Mouse (Mus musculus): ENCODE measurements at regions not wholly inside any gene's neighbourhood (a gene's known extent, or its start where the extent isn't known, plus 50 kb on each side); places are given as distances from the start of the nearest gene placed in this dataset.

DNA sequence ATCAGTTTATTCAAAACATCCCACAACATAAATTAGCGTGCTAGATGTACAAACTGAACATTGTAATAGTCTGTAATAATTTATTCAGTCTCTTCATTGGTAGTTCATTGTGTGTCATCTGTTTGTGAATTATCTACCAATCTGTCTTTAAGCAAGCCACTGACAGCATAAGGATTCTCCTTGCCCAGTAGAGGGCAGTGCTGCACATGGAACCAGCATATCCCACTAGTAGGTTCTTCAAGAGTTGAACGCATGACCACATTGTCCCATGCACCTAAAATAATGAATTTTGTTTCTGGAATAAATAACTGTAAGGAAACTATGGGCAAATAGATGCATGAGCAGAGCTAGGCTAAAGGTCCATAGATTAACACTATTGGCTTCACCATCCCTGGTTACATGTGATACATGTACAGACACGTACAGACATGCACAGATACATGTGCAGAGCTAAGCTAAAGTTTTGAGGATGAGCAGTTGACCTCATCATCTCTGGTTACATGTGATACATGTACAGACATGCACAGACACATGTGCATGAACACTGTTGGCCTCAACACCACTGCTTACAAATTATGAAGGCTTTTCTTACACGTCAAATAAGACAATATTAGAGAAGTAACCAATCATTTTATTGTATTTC is 143.0 kb upstream of the Ctnnd2 start:
- DNase-seq: peak; percentile 64

DNA sequence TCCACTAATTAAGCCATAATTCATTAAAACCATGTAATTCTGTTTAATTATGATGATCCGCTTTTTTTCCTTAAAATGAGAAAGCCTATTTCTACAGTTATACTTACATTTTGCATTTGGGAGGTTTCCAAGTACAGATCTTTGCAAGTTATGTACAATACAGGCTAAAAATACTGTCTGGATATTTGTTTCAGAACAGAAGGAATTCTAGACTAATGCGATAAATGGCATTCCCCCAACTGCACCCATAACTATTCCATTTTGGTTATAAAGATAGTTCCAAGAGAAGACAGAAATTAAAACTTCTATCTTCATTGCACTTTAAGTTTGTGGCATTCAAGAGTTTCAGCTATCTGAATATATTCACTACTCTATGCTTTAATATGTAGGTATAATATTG is 137.0 kb upstream of the Ctnnd2 start:
- DNase-seq: no peak

DNA sequence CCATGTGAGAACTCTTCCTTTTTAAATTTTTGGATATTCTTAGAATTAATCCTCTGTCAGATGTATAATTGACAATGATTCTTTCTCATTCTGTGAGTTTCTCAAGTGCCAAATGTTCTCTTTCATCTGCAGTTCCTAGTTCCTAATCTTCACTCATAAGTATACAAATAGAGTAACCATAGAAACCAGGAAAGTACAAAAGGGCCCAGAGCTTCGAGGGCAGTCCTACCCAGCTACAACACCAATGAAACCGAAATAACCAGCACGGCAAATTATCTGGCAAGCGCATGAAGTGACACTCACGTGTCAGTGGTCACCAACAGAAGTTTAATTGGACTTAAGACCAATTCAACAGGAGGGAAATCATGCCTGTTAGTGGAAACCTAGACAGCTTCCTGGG is 121.5 kb upstream of the Ctnnd2 start:
- no peak for DNase-seq

DNA sequence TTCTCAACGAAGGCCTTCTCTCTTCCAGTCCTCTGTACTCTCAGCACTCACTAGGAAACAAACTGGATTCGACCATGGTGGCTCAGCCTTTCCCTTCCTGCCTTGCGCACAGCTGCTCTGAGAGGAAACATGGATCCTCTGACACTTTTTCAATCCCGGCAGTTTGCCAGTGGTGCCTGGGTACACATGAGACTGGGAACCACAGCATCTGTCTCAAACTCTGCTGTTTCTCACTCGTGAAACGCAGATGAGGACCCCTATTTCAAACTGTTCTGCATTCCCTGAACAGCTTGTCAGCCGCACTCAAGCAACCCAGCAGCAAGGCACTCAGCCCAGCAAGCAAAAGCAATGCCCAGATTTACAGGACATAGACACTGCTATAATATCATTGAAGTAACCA is 112.6 kb upstream of the Ctnnd2 start:
- no peak for DNase-seq

DNA sequence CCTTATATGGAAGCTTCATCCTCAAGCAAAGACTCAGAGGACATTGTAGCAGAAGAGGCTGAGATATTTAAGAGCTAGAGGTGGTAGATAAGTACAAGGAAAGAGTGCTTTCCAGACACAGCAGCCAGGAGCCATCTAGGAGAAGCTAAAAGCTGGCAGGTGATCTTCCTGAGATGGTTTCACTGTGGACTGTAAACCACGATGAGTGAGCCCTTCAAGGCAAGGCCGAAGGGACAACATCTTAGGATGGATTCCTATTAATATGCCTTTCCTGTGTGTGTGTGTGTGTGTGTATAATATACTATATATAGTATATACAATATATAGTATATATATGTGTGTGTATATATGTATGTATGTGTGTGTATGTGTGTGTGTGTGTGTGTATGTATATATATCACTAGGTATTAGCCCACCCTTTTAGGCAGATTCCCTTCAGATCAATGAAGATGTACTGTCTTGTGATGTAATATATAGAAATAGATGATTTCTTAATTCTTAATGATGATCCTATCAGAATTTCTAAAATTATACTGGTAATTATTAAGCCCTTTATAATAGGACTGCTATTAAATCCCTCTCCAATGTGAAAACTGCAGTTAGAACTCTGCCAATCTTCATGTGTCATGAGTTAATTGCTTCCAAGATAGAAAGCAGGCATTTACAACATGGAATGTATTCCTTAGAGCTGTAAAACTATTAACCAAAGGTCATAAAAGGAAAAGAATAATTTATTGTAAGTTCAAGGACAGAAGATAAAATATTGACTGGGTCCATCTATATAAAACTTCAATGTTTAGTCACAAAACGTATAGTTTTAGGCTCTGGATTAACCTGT is 111.7 kb upstream of the Ctnnd2 start:
- no peak for DNase-seq

DNA sequence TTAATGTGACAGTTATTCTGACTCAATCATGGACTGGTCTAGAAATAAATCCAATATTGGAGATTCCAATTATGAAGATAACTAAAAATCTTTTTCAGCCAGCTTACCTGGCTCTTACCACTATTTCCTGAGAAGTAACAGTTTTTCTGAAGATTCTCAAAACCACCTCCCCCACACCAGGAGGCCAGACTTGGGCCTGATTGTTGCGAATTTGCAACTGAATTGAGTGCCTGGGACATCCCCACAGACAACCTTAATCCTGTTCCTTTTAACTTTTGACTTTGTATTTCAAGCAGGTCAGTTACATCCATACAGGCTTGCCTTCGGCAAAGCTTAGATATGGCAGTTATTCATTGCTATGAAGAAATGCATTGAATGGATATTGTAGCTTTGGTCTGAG is 100.7 kb upstream of the Ctnnd2 start:
- DNase-seq: no peak

DNA sequence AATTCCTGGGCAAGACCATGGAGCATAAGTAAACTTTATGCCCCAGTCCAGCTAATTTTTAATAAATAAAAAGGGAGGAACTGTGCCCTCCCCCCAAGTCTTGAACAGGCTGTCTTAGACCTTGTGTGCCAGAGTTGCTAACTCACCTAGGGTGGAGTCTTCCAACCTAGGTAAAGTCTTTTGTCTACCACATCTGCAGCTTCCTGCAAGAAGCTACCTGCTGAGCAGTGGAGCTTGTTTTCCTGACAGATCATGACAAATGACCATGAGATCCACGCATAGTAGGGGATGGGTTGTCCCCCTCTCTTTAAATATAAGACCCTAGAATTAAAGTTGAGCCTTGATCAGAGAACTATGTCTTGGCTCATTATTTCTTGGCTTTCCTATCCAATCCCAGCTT is 100.1 kb upstream of the Ctnnd2 start:
- DNase-seq: no peak

DNA sequence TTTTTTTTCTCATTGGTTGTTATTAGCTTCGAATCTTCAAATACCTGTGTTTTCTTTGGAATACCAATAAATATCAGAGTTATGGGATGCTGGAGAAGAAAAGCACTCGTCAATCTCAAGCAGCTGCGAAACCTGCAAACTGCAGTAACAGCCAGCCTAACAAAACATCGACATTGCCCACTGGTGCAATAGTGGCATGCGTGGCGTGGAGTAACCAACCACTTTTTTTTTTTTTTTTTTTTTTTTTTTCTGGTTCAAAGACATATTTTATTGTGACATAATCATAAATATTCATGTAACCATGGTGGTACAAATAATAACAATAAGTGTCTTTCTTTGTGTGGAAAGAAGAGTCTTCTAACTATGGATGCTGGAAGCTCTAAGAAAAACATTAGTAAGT is 85.3 kb upstream of the Ctnnd2 start:
- no peak for DNase-seq

DNA sequence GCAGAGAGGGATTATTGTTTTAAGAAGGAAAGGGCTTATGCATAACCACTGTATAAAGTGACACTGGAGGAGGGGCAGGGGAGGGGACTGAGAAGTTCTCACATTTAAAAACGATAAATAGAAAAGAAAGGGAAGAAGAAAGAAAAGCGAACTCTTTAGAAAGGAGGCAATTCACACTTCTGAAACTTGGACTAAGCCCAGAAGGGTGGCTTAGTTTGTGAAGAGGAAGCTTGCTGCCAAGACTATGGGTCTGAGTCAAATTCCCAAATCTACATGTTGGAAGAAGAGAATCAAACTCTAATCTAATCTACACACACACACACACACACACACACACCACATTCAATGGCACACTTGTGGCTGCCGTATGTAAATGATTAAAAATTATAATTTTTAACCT is 50.3 kb upstream of the Ctnnd2 start:
- no peak for DNase-seq
